Mouse (Mus musculus): Measurements from ENCODE around the gene Bicc1. TPM values are rescaled to one million over a fixed set of nuclear protein-coding genes. Genes with fewer than 3 reads are reported as not detected.

Bicc1 gene
- total and polyA plus RNA-seq, 3 experiments, result 0.16 TPM; not detected in 2

GRCm38 (mm10) chr10:70876522-70876921 is 283.0 kb downstream of the Bicc1 start:
- H3K4me1 ChIP-seq (ENCODE audit: insufficient read depth, low read depth, low read length), result no peaks in the 10 kb centered on the region
- no peaks in the 10 kb centered on the region for H3K27me3 ChIP-seq (ENCODE audit: insufficient read depth, low read length)
- H3K36me3 ChIP-seq (replicated peaks), result no peaks in the 10 kb centered on the region
- H3K9me3 ChIP-seq (replicated peaks), result peaks cover 38% of the 10 kb centered on the region
- no peak overlapping the region for H3K4me3 ChIP-seq (ENCODE audit: low read depth, low read length)
- TF ChIP-seq CTCF (IDR thresholded peaks at IDR 0.05; ENCODE audit: low read depth, low read length), result no peak
- TF ChIP-seq POLR2AphosphoS5 (IDR thresholded peaks at IDR 0.05; ENCODE audit: insufficient replicate concordance, low read depth, low read length), result no peak
- TF ChIP-seq GATA1 (IDR thresholded peaks at IDR 0.05; ENCODE audit: borderline replicate concordance, low read length), result no peak
- TF ChIP-seq TAL1 (conservative IDR thresholded peaks at IDR 0.05; ENCODE audit: low read depth, low read length), result no peak
- TF ChIP-seq GATA2 (IDR thresholded peaks at IDR 0.05; ENCODE audit: borderline replicate concordance, low read depth, low read length), result no peak
- no peak for ATAC-seq (ENCODE audit: extremely low read depth, insufficient number of reproducible peaks, low FRiP score, poor library complexity, severe bottlenecking)
- DNase-seq (ENCODE audit: low spot score), result no peak

GRCm38 (mm10) chr10:70876119-70876518 is 283.4 kb downstream of the Bicc1 start:
- TF ChIP-seq GATA2 (IDR thresholded peaks at IDR 0.05; ENCODE audit: borderline replicate concordance, low read depth, low read length) (no peak), POLR2AphosphoS5 (IDR thresholded peaks at IDR 0.05; ENCODE audit: insufficient replicate concordance, low read depth, low read length) (no peak), CTCF (IDR thresholded peaks at IDR 0.05; ENCODE audit: low read depth, low read length) (no peak), TAL1 (conservative IDR thresholded peaks at IDR 0.05; ENCODE audit: low read depth, low read length) (no peak), GATA1 (IDR thresholded peaks at IDR 0.05; ENCODE audit: borderline replicate concordance, low read length) (no peak)
- H3K4me3 ChIP-seq (ENCODE audit: low read depth, low read length), result no peak overlapping the region
- ATAC-seq (ENCODE audit: extremely low read depth, insufficient number of reproducible peaks, low FRiP score, poor library complexity, severe bottlenecking), result no peak
- DNase-seq (ENCODE audit: low spot score), result no peak
- H3K36me3 ChIP-seq (replicated peaks), result no peaks in the 10 kb centered on the region
- H3K9me3 ChIP-seq (replicated peaks), result peaks cover 38% of the 10 kb centered on the region
- H3K4me1 ChIP-seq (ENCODE audit: insufficient read depth, low read depth, low read length), result no peaks in the 10 kb centered on the region
- no peaks in the 10 kb centered on the region for H3K27me3 ChIP-seq (ENCODE audit: insufficient read depth, low read length)

GRCm38 (mm10) chr10:70874994-70875538 is 284.4 kb downstream of the Bicc1 start:
- DNase-seq (ENCODE audit: low spot score) (no peak), ATAC-seq (ENCODE audit: extremely low read depth, insufficient number of reproducible peaks, low FRiP score, poor library complexity, severe bottlenecking) (no peak)
- no peaks in the 10 kb centered on the region for H3K27me3 ChIP-seq (ENCODE audit: insufficient read depth, low read length)
- TF ChIP-seq GATA2 (IDR thresholded peaks at IDR 0.05; ENCODE audit: borderline replicate concordance, low read depth, low read length) (no peak), CTCF (IDR thresholded peaks at IDR 0.05; ENCODE audit: low read depth, low read length) (no peak), GATA1 (IDR thresholded peaks at IDR 0.05; ENCODE audit: borderline replicate concordance, low read length) (no peak), TAL1 (conservative IDR thresholded peaks at IDR 0.05; ENCODE audit: low read depth, low read length) (no peak), POLR2AphosphoS5 (IDR thresholded peaks at IDR 0.05; ENCODE audit: insufficient replicate concordance, low read depth, low read length) (no peak)
- no peaks in the 10 kb centered on the region for H3K4me1 ChIP-seq (ENCODE audit: insufficient read depth, low read depth, low read length)
- peaks cover 38% of the 10 kb centered on the region for H3K9me3 ChIP-seq (replicated peaks)
- H3K36me3 ChIP-seq (replicated peaks), result no peaks in the 10 kb centered on the region
- no peak overlapping the region for H3K4me3 ChIP-seq (ENCODE audit: low read depth, low read length)

Other genes starting within 250 kb of the Bicc1 start
- gene Tfam, start 78.6 kb upstream of the Bicc1 start, total RNA-seq (2014; fragmentation: Nextera tagmentation), result 26.2 and 30.1 TPM in 2 replicates
- 98.2 and 119 TPM in 2 replicates for gene Tfam, start 78.6 kb upstream of the Bicc1 start, total RNA-seq (2017)
- gene Tfam, start 78.6 kb upstream of the Bicc1 start, polyA plus RNA-seq (2012), result 9.8 and 12.9 TPM in 2 replicates
- not detected in 2 replicates for gene Ube2d1, start 125.6 kb upstream of the Bicc1 start, total RNA-seq (2014; fragmentation: Nextera tagmentation)
- 0.11 and 0.17 TPM in 2 replicates for gene Ube2d1, start 125.6 kb upstream of the Bicc1 start, total RNA-seq (2017)
- not detected in 2 replicates for gene Ube2d1, start 125.6 kb upstream of the Bicc1 start, polyA plus RNA-seq (2012)
- 17.7 and 22.4 TPM in 2 replicates for gene Cisd1, start 185.3 kb upstream of the Bicc1 start, total RNA-seq (2014; fragmentation: Nextera tagmentation)
- gene Cisd1, start 185.3 kb upstream of the Bicc1 start, total RNA-seq (2017), result 33.1 and 40.3 TPM in 2 replicates
- 24.8 and 30.0 TPM in 2 replicates for gene Cisd1, start 185.3 kb upstream of the Bicc1 start, polyA plus RNA-seq (2012)
- gene Ipmk, start 188.1 kb upstream of the Bicc1 start, total RNA-seq (2014; fragmentation: Nextera tagmentation), result 31.6 and 34.3 TPM in 2 replicates
- gene Ipmk, start 188.1 kb upstream of the Bicc1 start, total RNA-seq (2017), result 24.6 and 26.2 TPM in 2 replicates
- 12.8 and 19.3 TPM in 2 replicates for gene Ipmk, start 188.1 kb upstream of the Bicc1 start, polyA plus RNA-seq (2012)

All from G1E (cell line).